Mouse (Mus musculus): ENCODE data around the gene Tbc1d5. TPM values are rescaled to one million over a fixed set of nuclear protein-coding genes. Genes with fewer than 3 reads are reported as not detected.

The Tbc1d5 gene
- total RNA-seq, 2 experiments from 2014 or later: 25.6 to 38.3 TPM

DNA sequence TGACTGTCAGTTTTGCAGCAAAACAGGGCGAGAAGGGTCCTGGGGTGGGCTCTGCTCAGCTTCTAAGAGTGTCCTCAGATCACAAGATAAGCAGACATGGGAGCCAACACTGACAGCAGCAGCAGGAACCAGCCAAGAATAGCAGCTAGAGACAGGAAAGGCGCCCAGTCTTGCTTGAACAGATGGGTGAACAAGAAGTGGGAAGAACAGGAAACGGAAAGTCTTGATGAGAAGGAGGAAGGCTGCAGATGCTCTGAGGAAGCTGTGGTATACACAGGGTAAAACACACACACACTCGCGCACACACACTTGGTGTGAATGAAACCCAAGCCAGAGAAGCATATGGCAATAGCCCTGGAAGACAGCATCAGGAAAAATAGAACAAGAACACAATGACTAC lies 415.7 kb downstream of the Tbc1d5 start:
- ATAC-seq (replicated peaks; ENCODE audit: low FRiP score, low TSS enrichment, poor library complexity, severe bottlenecking): no peak

DNA sequence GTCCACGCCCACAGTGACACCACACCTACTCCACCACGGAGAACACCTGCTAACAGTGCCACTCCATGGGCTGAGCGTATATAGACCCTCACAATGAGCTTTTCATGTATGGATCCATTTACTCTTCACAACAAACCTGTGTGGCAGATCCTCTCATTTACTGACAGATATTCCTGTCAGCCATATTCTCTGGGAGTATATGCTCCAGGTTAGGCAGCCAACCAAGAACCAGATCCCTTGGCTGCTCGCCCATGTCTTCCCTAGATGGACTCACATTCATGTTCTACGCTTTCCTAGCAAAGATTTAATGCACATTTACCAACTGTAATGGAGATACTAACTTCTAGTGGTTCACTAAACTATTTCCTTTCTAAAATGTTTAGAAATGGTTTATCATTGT lies 416.9 kb downstream of the Tbc1d5 start:
- no peak for ATAC-seq (replicated peaks; ENCODE audit: low FRiP score, low TSS enrichment, poor library complexity, severe bottlenecking)

DNA sequence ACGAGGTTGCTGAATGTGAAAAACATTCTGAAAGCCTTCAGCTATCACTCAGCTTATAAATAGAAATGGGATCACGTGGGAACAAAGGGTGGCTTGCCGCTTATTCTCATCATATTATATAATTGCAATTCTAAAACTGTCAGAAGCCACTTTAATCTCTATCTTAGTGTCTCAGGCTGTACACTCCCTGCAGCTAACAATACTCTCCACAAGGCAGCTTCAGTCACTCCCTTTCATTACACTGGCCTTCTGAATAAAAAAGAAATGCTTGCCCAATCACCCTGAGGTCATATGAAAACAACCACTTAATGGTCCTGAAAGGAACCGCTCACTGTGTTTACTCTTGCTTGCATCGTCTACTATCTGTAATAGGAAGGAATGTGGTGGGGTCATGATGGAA lies 418.1 kb downstream of the Tbc1d5 start:
- ATAC-seq (replicated peaks; ENCODE audit: low FRiP score, low TSS enrichment, poor library complexity, severe bottlenecking): no peak

DNA sequence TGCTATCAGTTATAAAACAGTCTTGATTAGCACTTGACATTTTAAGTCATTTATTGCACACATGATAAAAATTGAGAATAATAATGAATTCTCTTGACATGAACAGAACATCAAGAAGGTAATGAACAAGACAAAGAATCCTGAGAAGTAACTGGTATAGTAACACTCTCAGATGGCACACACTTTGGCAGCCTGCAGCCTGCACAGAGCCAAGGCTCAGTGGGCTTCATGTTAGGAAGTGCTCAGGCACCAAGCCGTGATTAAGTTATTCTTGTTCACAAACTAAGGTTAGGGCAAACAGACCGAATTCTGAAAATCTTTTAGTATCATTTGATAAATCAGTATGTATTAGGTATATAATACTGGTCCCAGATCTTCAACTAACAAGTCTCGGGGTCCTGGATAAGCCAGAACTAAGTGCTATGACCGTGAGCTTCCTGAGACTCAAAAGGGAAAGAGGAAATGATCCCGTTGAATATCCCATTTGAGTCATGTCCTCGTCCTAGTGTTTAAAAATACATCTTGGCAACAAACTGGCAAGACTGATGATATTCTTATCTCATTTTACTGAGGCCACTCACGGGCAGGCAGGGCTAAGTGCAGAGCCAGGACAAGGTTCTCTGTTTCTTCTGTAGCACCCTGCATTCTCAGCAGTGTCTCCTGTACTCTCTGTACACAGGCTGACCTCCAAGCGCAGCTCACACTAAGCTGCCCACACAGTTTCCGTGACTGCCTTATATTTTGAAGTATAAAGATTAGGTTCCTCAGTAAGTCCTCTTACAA lies 425.6 kb downstream of the Tbc1d5 start:
- no peak for ATAC-seq (replicated peaks; ENCODE audit: low FRiP score, low TSS enrichment, poor library complexity, severe bottlenecking)

DNA sequence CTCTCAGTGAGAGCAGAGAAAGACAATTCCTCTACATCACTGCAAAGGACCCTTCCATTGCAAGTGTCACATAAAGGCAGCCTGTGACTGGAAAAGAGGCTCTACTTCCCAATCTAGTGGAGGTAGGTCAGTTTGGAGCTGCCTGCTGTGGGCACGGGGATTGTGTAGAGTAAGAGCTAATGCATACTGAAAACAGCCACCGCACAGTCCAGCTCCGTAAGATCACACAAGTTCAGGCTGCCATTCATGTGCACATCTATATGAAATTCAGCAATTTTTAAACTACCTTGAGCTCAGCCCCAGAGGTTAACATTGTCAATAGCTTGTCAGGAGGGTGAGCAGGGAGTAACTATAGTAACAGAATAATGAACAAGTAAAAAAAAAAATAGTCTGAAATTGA lies 426.4 kb downstream of the Tbc1d5 start:
- no peak for ATAC-seq (replicated peaks; ENCODE audit: low FRiP score, low TSS enrichment, poor library complexity, severe bottlenecking)

DNA sequence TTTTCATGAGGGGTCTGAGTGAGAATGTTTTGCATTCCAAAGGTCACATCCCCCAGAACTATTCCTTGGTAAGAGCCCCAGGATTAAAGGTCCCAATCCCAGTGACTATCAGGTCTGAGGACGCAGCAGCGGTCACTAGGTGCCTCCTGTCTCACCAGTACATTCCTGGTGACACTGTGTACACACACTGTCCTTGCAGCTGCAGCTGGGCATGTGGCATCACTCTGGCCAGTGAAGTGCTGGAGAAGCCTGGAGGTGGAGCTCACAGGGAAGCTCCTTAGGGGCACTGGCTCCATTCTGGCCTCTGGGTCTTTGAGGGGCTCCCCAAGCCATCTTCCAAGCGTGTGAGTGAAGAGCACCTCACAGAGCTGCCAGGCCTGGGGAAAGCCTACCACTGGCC lies 427.2 kb downstream of the Tbc1d5 start:
- ATAC-seq (replicated peaks; ENCODE audit: low FRiP score, low TSS enrichment, poor library complexity, severe bottlenecking): no peak

DNA sequence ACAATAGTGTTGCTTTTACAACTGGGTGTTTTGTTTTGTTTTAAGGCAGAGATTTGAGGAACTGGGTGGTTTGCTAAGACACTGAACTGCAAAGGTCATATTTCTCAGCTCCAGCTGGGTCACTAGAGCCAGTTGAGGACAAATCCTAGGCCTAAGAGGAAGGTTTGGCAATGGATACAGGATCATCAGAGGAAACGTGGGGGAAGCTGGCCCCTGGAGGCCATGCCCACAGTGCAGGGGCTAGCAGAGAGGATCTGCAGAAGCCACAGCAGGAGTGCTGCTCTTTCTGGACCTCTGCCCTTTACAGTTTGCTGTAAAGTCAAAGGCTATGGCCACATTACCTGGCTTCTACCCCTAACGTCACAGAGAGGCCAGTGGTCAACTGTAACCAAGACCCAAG lies 428.3 kb downstream of the Tbc1d5 start:
- ATAC-seq (replicated peaks; ENCODE audit: low FRiP score, low TSS enrichment, poor library complexity, severe bottlenecking): no peak

DNA sequence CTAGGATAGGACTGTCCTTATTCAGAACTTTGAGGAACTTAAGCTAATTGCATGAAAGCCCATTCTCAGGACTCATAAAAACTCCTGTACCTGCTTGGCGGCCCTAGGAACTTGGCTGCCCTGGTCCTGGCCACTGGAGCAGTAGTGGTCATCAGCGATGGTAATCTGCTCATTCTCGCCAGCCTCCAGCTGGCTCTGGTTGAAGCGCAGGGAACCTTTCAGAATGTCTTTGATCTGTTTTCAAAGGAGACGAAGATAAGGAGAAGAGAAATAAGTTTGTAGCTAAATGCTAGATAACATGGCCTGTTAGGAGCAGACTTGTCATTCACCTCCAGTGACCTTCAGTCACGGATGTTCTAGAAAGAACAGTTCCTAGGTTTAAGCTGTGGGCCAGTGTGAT lies 437.8 kb downstream of the Tbc1d5 start:
- ATAC-seq (replicated peaks; ENCODE audit: low FRiP score, low TSS enrichment, poor library complexity, severe bottlenecking): no peak

DNA sequence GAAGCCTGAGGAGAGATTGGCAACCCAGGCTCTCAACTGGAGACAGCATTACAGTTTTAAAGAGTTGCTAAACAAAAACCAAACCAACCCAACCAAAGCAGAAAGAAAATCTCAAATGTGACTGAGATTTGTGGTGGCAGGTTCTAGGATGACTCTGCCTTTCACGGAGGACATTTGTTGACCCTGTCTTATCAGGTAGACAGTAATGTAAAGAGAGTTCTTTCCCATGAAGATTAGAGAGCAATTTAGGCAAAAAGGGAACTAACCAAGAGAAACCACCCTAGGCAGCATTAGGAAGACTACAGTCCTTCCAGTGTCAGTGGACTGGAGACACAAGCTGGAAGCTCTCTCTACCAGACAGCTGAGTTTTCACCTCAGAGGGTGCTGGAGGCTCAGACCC lies 438.3 kb downstream of the Tbc1d5 start:
- ATAC-seq (replicated peaks; ENCODE audit: low FRiP score, low TSS enrichment, poor library complexity, severe bottlenecking): no peak

DNA sequence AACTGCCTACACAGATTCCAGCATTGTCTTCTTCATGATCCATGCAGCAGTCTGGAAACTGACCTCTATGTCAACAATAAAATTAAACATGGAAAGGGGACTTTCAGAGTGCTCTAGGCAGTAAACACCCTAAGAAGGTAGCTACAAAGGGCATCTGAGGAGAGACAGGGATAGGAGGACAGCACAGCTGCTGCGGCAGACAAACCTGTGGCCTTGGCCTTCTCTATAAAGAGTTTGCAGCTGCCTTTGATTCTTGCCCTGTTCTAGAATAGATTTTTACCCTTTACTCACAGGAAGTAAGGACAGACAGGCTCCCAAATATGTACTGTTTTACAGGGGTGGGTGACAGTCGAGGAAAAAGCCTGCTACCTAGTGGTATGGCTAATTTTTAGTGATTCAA lies 440.7 kb downstream of the Tbc1d5 start:
- ATAC-seq (replicated peaks; ENCODE audit: low FRiP score, low TSS enrichment, poor library complexity, severe bottlenecking): no peak

DNA sequence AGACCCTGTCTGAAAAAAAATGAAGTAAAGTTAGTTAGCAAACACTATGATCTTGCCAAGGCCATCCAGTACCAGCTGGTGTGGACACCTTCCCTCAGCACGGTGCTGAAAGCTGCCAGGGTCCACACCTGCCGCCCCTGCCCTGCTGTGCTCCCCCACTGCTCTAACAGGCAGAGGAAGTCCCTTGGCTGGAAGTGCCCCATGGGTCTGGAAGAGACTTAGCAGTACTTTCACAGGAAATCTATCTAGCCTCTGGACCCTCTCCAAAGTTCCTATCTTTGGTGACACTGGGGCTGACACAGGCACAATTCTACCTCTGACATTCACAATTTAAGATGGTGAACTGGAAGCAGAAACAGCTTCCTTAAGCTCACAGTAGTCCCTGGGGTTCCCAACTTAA lies 442.1 kb downstream of the Tbc1d5 start:
- ATAC-seq (replicated peaks; ENCODE audit: low FRiP score, low TSS enrichment, poor library complexity, severe bottlenecking): no peak

DNA sequence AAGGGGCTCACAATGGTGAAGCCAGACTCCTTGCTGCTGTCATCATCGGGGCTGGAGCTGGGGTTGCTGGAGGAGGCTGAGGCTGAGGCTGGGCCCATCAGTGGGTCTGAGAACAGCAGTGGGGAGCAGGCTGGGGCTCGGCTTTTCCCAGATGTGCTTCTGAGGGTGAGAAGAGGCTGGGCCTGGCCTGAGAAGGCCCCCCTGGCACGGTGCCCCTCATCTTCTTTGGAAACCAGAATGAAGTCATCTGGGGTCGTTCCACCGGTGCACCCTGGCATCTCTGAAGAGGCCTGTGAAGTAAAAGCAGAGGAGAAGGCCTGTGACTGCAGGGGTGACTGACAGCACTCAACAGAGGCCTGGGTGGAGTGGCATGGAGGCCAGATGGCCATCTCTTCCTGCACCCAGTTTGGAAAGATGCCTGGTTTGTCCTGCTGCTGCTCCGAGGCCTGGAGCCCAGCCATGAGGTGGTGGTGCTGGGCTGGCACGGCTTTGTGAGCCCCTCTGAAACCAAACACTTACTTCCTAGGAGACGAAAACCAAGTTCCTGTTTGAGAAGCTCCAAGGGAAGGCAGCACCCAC lies 443.1 kb downstream of the Tbc1d5 start:
- ATAC-seq (replicated peaks; ENCODE audit: low FRiP score, low TSS enrichment, poor library complexity, severe bottlenecking): no peak

DNA sequence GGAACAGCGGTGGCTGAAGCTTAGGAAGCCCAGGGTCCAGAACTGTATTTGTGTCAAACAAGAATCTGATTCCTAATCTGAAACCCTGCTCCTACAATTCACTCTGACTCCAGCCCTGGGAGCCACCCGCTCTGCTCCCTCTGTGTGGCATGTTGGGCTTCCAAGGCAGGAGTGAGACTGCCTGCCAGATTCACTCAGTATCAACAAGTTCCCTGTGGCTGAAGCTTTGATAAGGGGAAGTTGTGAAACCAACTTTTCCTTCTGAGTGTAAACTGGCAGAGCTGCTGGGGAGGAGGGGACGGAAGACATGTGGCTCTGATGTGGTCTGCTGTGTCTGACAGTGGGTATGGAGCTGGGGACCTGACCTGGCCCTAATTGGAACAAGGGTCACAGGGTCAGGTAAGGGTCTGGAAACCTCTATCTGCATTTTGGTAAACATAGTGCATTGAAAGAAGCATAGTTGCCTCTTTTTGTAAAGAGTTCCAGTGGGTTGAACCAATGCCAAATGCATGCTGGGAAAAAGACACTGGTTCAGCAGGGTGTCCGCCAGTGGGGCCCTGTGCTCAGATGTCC lies 443.7 kb downstream of the Tbc1d5 start:
- no peak for ATAC-seq (replicated peaks; ENCODE audit: low FRiP score, low TSS enrichment, poor library complexity, severe bottlenecking)

DNA sequence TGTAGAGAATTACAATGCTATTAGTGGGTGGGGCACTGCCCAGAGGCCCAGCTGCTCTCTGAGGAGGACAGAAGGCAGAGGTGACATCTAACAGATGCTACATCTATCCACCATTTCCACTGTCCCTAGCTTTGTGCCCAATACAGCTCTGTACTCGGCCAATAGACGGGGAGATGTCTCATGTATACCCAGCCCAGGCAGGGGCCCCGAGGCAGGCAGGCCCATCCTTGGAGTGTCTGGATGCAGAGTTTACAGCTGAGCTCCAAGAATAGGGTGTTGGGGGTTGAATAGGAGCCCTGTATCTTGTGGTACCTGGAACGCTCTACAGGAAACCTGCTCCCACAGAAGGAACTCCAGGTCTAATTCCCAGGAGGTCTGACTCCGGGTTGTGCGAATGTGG lies 444.4 kb downstream of the Tbc1d5 start:
- no peak for ATAC-seq (replicated peaks; ENCODE audit: low FRiP score, low TSS enrichment, poor library complexity, severe bottlenecking)

DNA sequence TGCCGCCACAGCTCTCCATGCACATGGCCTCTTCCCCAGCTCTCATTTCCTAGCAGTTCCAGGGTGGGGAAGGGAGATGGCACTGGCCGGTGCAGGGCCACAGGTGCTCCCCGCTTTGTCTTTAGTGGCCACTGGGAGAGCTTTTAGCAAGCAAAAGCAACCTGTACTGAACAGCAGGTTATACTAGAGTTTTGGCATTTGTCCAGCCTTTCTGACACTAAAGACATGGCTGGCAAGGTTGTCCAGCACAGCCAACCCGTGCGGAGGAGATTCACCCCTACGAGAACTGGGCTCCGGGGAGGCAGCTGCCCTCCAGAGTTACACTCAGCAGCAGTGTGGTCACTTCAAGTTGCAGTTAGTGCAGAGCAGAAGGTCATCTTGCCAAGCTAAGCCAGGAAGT lies 445.8 kb downstream of the Tbc1d5 start:
- ATAC-seq (replicated peaks; ENCODE audit: low FRiP score, low TSS enrichment, poor library complexity, severe bottlenecking): no peak

DNA sequence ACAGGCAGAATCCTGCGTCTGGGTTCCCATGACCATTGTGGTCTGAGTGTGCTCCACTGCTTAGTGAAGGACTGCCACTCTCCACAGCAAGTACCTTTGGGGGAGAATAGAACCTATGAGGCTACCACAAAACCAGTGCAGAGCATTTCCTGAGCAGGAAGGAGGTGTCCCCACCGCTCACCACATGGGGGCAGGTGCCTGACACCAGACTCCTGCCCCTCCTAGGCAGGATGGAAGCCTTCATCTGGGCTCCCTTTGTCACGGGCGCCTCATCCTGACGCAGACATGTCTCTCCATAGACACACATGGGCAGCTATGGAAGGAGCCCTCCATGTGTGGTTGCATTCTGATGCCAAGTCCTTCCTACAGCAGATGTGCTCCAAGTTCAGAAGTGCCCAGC lies 447.3 kb downstream of the Tbc1d5 start:
- ATAC-seq (replicated peaks; ENCODE audit: low FRiP score, low TSS enrichment, poor library complexity, severe bottlenecking): no peak

DNA sequence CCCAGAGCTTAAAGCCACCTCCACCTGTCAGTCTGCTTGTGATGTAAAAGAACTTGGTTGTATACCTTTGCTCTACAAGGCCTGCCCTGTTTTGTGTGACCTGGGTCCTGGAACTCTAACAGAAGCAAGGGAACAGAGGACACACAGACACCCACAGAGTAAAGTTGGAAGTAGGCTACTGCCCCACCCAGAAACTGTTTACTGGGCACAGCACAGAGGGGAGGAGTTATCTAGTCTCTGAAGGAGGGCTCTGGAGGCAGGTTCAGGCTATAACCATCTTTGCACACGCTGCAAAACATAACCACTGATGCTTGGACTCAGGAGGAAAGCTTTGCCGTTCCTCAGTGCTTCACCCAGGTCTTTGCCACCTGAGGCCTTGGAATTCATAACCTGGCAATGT lies 448.3 kb downstream of the Tbc1d5 start:
- ATAC-seq (replicated peaks; ENCODE audit: low FRiP score, low TSS enrichment, poor library complexity, severe bottlenecking): peak; percentile 81

DNA sequence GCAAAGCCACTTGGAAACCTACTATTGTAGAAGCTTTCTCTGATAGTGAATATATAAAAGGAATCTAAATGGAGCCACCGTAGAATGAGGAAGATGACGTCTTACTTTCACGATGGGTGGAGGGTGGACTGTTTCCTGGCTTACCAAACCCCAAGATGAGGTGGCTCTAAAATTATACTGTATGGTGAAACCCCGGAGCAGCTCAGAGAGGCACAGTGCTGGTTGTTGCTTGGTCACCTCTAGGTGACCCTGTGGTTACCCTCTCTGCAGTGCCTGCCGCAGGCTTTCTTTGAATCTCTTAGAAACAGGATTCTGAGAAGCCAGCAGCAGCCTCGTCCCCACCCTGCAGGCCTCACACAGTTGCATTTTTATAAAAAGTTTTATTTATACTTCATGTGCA lies 449.6 kb downstream of the Tbc1d5 start:
- no peak for ATAC-seq (replicated peaks; ENCODE audit: low FRiP score, low TSS enrichment, poor library complexity, severe bottlenecking)

DNA sequence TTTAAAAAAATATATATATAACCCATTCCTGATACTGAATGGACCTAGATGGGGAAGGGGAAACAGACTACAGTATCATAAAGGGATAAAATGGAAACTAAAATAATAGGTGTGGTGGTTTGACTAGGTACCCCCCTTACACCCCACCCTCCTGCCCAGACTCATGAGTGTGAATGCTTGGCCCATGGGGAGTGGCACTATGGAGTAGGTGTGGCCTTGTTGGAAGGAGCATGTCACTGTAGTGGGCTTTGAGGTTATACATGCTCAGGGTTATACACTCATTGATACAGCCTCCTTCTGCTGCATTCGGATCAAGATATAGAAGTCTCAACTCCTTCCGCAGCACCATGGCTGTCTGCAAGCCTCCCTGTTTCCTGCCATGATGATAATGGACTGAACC lies 450.1 kb downstream of the Tbc1d5 start:
- ATAC-seq (replicated peaks; ENCODE audit: low FRiP score, low TSS enrichment, poor library complexity, severe bottlenecking): 0 out of 2 replicates have a peak, but pooled peaks have one; percentile 24

DNA sequence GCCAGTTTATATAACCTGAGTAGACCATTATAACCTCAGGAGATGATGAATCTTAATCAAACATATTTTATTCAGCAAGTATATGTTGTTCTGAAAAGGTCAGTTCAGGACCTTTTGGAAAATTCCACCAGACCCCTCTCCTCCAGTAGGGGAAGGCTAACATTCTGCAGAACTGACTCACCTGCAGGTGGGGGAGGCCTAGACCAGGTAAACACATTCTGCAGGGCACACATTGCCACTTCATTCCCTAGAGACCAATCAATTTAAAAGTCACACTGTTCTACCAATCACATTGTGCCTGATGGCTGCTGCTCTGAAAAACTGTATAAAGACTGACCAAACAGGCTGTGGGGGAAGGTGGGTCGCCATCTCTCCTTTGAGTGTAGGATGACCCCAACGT lies 452.9 kb downstream of the Tbc1d5 start:
- no peak for ATAC-seq (replicated peaks; ENCODE audit: low FRiP score, low TSS enrichment, poor library complexity, severe bottlenecking)

DNA sequence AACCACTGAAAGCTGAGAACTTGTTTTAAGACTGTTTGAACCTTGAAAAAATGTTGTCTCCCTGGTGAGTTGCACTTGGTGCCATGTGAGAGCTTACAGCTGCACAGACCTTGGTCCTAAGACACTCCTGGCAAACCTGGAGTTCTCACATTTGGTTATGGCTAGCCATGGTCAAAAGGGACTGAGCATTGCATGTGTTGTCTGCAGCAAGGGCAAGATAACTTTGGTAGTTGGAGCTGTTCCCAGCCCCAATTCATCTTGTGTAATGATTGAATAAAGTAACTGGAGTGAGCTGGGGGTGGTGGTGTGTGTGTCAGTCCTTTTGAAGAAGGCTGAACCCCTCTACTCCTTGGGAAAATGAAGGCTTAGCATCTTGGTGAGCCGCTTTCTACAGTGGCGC lies 454.8 kb downstream of the Tbc1d5 start:
- no peak for ATAC-seq (replicated peaks; ENCODE audit: low FRiP score, low TSS enrichment, poor library complexity, severe bottlenecking)
